Mouse (Mus musculus) neural tube, embryonic 11.5 days (tissue): Measurements from ENCODE around the gene Edn2. TPM values are rescaled to one million over a fixed set of nuclear protein-coding genes. Genes with fewer than 3 reads are reported as not detected.

ENCODE experiments used
- ATAC-seq: fragments of 200-750 bp; cut with Nextera tagmentation; 2 replicates; pipeline ENCODE4 v1.8.0; 2017; ENCODE audit warnings: moderate number of reproducible peaks, mild to moderate bottlenecking, moderate TSS enrichment, moderate library complexity; ENCODE audit not compliant: insufficient read depth, low FRiP score, low TSS enrichment
- DNase-seq: peaks from one replicate; pipeline ENCODE4 v3.0.0-alpha.2; 2015; ENCODE audit warnings: low spot score
- H3K27ac ChIP-seq: fragments of 300-500 bp; sonication (generic); 2 replicates; pipeline ENCODE4 v1.5.1; 2014; ENCODE audit warnings: low read depth, mild to moderate bottlenecking, low read length
- H3K27me3 ChIP-seq: fragments of 300-500 bp; sonication (generic); 2 replicates; pipeline ENCODE4 v1.6.1; 2014; ENCODE audit warnings: mild to moderate bottlenecking, low read length, mixed read lengths; ENCODE audit not compliant: control insufficient read depth, insufficient read depth
- H3K36me3 ChIP-seq: fragments of 300-500 bp; sonication (generic); 2 replicates; pipeline ENCODE4 v1.6.1; 2014; ENCODE audit warnings: mild to moderate bottlenecking, low read length, moderate library complexity, mixed read lengths; ENCODE audit not compliant: control insufficient read depth, insufficient read depth
- H3K4me1 ChIP-seq: fragments of 300-500 bp; sonication (generic); 2 replicates; pipeline ENCODE4 v1.6.1; 2014; ENCODE audit warnings: low read length, mixed read lengths; ENCODE audit not compliant: control insufficient read depth, insufficient read depth
- H3K4me2 ChIP-seq: fragments of 300-500 bp; sonication (generic); 2 replicates; pipeline ENCODE4 v1.6.1; 2014; ENCODE audit warnings: low read depth, mild to moderate bottlenecking, moderate library complexity
- H3K4me3 ChIP-seq: fragments of 300-500 bp; sonication (generic); 2 replicates; pipeline ENCODE4 v1.5.1; 2014; ENCODE audit warnings: low read depth, low read length
- H3K9ac ChIP-seq: fragments of 300-500 bp; sonication (generic); 2 replicates; pipeline ENCODE4 v1.6.1; 2014; ENCODE audit warnings: mild to moderate bottlenecking, low read length
- H3K9me3 ChIP-seq: fragments of 300-500 bp; sonication (generic); 2 replicates; pipeline ENCODE4 v1.6.1; 2016; ENCODE audit warnings: low read length; ENCODE audit not compliant: control insufficient read depth
- WGBS: fragments of 180-500 bp; shearing (Covaris S2); extraction: QIAGEN DNeasy Blood & Tissue Kit; methylation state at CpG from one replicate; pipeline ENCODE4 v1.1.7; 2014; 5-methylcytosine and 5-hydroxymethylcytosine counted together
- polyA plus RNA-seq: library from polyadenylated mRNA; unstranded; fragments of >200 nt; fragmentation: Nextera tagmentation; extraction: Ambion mirVana; gene quantifications from 2 replicates; pipeline ENCODE4 v1.2.1, GENCODE M21; 2014

Gene Edn2
- polyA plus RNA-seq, 1 experiment from 2014 or later: not detected

DNA sequence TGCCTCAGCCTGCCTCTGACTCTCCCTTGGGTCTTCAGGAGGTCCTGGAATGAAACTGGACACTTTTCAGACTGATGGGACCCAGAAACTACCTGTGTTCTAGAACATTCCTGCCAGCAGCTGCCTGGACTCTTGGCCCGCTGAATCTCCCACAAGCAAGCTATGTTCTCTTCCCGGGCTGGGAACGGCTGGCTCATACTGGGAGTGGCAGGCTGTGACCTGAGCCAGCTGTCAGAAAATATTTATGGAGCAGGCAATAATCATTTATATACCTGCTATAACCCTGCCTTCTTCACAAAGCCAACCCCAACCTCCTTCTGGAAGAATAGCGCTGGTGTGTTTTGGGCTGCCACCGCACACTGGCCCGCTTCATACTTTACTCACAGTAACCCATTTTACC is 6.8 kb downstream of the Edn2 start:
- Histone ChIP-seq H3K9me3 (no peaks in the 10 kb centered on the region), H3K27me3 (no peaks in the 10 kb centered on the region), H3K9ac (no peak overlapping the region), H3K36me3 (no peaks in the 10 kb centered on the region), H3K4me3 (no peak overlapping the region), H3K27ac (no peak overlapping the region), H3K4me1 (peaks cover 4% of the 10 kb centered on the region; the same call in 1 of the 2 replicates), H3K4me2 (no peak overlapping the region)
- DNase-seq (no peak), ATAC-seq (no peak)
- WGBS: 85% methylated on average over 6 of the region's 6 CpGs

DNA sequence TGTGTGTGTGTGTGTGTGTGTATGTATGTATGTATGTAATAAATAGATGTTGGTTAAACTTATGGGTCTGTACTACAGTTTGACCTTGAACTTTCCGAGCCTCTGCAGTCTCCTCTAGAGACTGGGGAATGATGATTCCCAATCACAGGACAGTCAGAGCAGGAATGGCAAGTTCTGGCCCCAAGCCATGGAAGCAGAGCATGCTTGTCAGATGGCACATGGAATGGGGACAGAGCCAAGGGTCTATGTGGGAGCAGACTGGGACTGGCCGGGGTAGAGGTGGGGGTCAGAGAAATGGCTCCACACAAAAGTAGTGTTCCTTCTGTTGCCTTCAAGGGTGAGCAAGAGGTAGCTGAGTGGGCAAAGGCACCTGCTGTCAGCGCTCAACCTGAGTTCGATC is 7.3 kb downstream of the Edn2 start:
- Histone ChIP-seq H3K36me3 (no peaks in the 10 kb centered on the region), H3K4me1 (peaks cover 4% of the 10 kb centered on the region; the same call in 1 of the 2 replicates), H3K9ac (no peak overlapping the region), H3K27me3 (no peaks in the 10 kb centered on the region), H3K9me3 (no peaks in the 10 kb centered on the region), H3K4me3 (no peak overlapping the region), H3K4me2 (no peak overlapping the region), H3K27ac (no peak overlapping the region)
- WGBS: 92% methylated on average over 4 of the region's 4 CpGs
- no peak for ATAC-seq
- no peak for DNase-seq

DNA sequence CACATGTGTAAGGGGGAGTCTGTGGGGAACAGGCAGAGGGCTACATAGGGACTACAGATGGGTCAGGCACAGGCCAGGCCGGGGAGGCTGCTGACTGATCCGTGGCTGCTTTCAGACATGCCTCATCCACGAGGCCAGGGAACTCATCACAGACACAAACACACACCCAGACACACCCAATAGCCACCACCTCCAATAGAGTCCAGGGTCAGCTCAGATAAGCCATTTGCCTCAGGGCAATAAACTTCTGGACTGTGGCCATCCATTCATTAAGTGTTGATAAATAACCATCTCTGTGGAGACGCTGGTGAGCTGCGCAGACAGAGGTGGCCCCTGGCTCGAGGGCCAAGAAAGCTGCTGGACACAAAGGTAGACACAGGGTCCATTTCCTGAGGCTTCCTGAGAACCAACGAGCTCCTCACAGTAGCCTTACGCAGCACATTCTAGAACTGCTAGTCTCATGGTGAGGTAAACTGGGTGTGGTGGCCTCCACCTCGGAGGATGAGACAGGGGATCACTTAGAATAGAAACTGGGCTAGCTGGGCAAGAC is 9.5 kb downstream of the Edn2 start:
- Histone ChIP-seq H3K9me3 (no peaks in the 10 kb centered on the region), H3K4me2 (no peak overlapping the region), H3K27me3 (no peaks in the 10 kb centered on the region), H3K4me1 (peaks cover 4% of the 10 kb centered on the region; the same call in 1 of the 2 replicates), H3K9ac (no peak overlapping the region), H3K27ac (no peak overlapping the region), H3K36me3 (no peaks in the 10 kb centered on the region), H3K4me3 (no peak overlapping the region)
- DNase-seq (no peak), ATAC-seq (no peak)
- 46% methylated on average over 9 of the region's 9 CpGs for WGBS

DNA sequence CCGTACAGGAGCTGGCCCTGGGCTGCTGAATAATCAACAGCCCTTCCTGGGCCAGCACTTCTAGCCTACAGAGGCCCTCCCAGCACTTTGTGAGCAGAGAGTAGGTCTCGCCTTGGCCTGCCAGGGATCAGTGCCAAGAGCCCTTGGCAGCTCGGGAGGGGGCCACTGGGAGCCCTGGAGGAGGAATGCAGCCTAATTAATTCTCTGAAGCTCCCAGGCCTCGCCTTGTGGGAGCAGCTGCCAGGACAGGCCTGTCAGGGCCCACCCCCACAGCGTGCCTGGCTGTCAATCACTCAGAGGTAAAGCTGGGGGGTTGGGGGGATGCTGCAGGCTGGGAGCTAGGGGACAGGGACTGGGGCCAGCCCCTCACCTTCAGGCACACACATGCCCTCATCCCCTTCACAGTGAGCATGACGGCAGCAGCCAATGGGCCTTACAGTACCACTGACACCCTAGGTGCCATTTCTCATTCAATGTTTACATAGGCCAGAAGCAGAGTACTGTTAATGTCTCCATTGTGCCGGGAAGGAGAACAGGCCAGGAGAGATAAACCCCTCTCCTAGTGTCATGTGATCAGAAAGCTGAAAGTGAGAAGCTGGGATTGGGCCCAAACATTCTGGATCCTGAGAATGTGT is 11.2 kb downstream of the Edn2 start:
- Histone ChIP-seq H3K27me3 (no peaks in the 10 kb centered on the region), H3K4me2 (no peak overlapping the region), H3K9ac (no peak overlapping the region), H3K4me3 (no peak overlapping the region), H3K36me3 (no peaks in the 10 kb centered on the region), H3K27ac (no peak overlapping the region), H3K9me3 (no peaks in the 10 kb centered on the region), H3K4me1 (peaks cover 4% of the 10 kb centered on the region; the same call in 1 of the 2 replicates)
- DNase-seq: no peak
- 25% methylated on average over 7 of the region's 7 CpGs for WGBS
- ATAC-seq: no peak

DNA sequence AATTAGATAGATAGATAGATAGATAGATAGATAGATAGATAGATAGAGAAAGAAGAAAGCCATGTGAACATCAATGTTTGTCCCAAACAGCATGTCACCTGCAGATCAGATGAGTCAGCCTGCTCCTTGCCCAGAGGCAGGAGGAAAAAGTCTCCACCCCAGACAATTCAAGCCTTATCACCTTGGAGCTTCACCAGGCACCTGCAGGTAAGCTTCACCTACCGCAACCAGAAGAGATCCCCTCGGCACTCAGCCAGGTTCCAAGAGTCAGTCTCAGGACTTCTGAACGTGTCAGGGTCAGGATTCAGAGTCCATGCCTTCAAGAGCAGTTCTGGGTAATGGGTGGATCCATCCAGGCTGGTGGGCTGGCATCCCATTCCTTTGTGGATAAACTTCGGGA is 18.1 kb downstream of the Edn2 start:
- no peaks in the 10 kb centered on the region for H3K27me3 ChIP-seq
- no peak overlapping the region for H3K4me2 ChIP-seq
- H3K36me3 ChIP-seq: no peaks in the 10 kb centered on the region
- H3K27ac ChIP-seq: no peak overlapping the region
- H3K4me1 ChIP-seq: no peaks in the 10 kb centered on the region
- DNase-seq (no peak), ATAC-seq (no peak)
- H3K9ac ChIP-seq: no peak overlapping the region
- 88% methylated on average over 4 of the region's 4 CpGs for WGBS
- no peaks in the 10 kb centered on the region for H3K9me3 ChIP-seq
- H3K4me3 ChIP-seq: no peak overlapping the region

DNA sequence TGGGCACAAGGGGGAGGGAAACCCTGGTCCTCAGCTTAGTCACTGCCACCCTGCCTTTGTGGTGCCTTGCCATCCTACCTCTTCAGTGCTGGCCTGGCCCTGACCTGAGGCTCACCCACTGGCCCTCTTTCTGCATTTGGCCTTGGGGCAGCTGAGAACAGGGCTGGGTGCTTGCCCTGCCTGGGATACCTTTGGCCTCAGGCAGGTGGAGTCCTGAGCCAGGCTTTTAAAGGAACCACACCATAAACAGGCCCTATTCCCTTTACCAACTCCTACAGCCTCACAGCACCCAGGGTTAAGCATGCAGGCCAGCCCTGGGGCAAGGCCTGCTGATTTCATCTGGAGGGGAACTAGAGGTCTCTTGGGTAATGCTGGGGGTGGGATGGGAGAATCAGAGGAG is 19.5 kb downstream of the Edn2 start:
- no peak for DNase-seq
- no peak overlapping the region for H3K27ac ChIP-seq
- no peaks in the 10 kb centered on the region for H3K36me3 ChIP-seq
- H3K9me3 ChIP-seq: no peaks in the 10 kb centered on the region
- no peak overlapping the region for H3K4me3 ChIP-seq
- no peak for ATAC-seq
- no peak overlapping the region for H3K9ac ChIP-seq
- no peak overlapping the region for H3K4me2 ChIP-seq
- no peaks in the 10 kb centered on the region for H3K4me1 ChIP-seq
- no peaks in the 10 kb centered on the region for H3K27me3 ChIP-seq

DNA sequence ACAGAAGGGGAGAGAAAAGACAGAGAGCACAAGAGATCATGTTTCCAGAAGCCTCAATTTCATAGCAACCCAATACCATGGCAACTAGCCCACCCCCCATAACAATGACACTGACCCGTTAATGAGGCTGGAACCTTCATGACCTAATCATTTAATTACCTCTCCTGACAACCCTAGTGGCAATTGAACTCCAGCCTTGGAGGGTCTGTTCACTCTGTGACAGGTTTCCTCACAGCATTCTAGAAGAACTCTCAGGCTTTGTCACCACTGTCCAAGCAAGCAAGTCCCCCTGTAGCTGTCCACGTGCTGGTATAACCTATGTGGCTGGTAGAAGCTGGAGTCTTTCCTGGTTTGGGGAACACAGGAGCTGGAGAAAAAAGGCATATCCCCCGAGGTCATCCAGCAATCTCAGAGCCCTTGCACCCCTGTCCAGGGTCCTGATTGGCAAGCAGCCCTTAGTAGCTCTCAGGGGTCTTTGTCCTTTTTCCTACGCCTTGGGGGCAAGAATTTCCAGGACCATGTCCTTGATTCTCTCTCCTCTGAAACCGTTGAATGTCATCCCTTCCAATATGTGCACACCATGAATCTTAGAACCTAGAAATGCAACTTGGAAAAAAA is 23.5 kb downstream of the Edn2 start:
- Histone ChIP-seq H3K4me3 (no peak overlapping the region), H3K4me2 (no peak overlapping the region), H3K9me3 (no peaks in the 10 kb centered on the region), H3K27ac (no peak overlapping the region), H3K36me3 (no peaks in the 10 kb centered on the region), H3K9ac (no peak overlapping the region), H3K27me3 (no peaks in the 10 kb centered on the region), H3K4me1 (peaks cover 5% of the 10 kb centered on the region; the same call in 1 of the 2 replicates)
- 26% methylated on average over 5 of the region's 5 CpGs for WGBS
- ATAC-seq: no peak
- no peak for DNase-seq

DNA sequence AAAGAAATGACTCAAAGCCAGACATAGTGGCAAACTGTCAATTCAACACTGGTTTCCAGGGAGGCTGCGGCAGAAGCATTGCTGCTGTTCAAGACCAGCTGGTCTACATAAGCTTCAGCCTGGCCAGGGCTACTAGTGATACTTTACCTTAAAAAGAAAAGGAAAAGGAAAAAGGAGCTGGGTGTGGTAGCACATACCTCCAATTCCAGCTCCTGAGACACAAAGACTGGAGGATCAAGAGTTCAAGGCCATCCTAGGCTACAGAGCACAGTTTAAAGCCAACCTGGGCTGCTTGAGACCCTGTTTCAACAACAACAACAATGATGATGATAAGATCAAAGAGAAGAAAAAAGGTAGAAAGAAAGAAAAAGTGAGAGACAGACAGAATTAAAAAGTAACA is 25.4 kb downstream of the Edn2 start:
- Histone ChIP-seq H3K27me3 (no peaks in the 10 kb centered on the region), H3K9ac (no peak overlapping the region), H3K4me2 (no peak overlapping the region), H3K4me1 (peaks cover 5% of the 10 kb centered on the region; the same call in 1 of the 2 replicates), H3K27ac (no peak overlapping the region), H3K36me3 (no peaks in the 10 kb centered on the region), H3K4me3 (no peak overlapping the region), H3K9me3 (no peaks in the 10 kb centered on the region)
- no peak for ATAC-seq
- 96% methylated on average over 1 of the region's 1 CpGs for WGBS
- no peak for DNase-seq

DNA sequence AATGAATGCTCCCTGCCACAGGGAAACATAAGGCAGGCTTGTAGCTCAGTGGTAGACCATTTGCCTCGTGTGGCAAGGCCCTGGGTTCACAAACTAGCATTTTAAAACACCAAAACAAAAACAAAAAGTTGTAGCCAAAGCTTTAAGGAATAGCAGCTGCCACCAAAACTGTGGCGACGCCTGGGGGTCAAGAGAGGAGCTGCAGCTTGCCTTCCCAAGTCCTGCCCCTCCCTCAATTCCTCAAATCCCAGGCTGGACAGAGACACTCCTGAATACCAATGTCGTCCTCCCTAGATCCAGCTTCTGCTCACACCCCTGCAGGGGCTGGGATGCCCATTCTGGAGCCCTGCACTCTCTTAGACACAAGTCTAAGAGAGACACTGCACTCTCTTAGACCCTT is 25.9 kb downstream of the Edn2 start:
- no peak for ATAC-seq
- H3K9me3 ChIP-seq: no peaks in the 10 kb centered on the region
- DNase-seq: no peak
- 6% methylated on average over 4 of the region's 4 CpGs for WGBS
- no peak overlapping the region for H3K27ac ChIP-seq
- H3K4me1 ChIP-seq: peaks cover 5% of the 10 kb centered on the region; the same call in 1 of the 2 replicates
- no peak overlapping the region for H3K4me2 ChIP-seq
- no peak overlapping the region for H3K4me3 ChIP-seq
- H3K36me3 ChIP-seq: no peaks in the 10 kb centered on the region
- H3K27me3 ChIP-seq: no peaks in the 10 kb centered on the region
- H3K9ac ChIP-seq: no peak overlapping the region
